Mouse (Mus musculus): ENCODE measurements around the gene Phykpl. TPM values are rescaled to one million over a fixed set of nuclear protein-coding genes. Genes with fewer than 3 reads are reported as not detected.

Phykpl gene
- 9.4 and 9.7 TPM in 2 replicates for polyA plus RNA-seq (2015; fragmentation: Nextera tagmentation; extraction: Ambion mirVana)

- Histone ChIP-seq H3K9ac (ENCODE audit: low read depth, low read length) (peak within 1 kb of the TSS; percentile 82), H3K27ac (ENCODE audit: low read length) (peak within 1 kb of the TSS; percentile 91), H3K27me3 (ENCODE audit: control insufficient read depth, insufficient read depth, low read depth, low read length) (no peaks in the 10 kb centered on the region), H3K4me2 (ENCODE audit: low read length) (peak within 1 kb of the TSS; percentile 92), H3K4me1 (ENCODE audit: control insufficient read depth, insufficient read depth, low read length) (peaks cover 16% of the 10 kb centered on the region), H3K4me3 (ENCODE audit: low read depth, low read length) (peak within 1 kb of the TSS; percentile 71), H3K36me3 (ENCODE audit: control insufficient read depth, insufficient read depth, low read length) (peaks cover 16% of the 10 kb centered on the region), H3K9me3 (replicated peaks; ENCODE audit: control insufficient read depth, low read length, poor library complexity, severe bottlenecking) (no peaks in the 10 kb centered on the region)
- under 1% methylated on average over 59 of the region's 59 CpGs for WGBS
- peak; percentile 94 for ATAC-seq
These were observed at the start of gene Phykpl for GRCm38 (mm10) chr11:51584431-51585248. Gene Phykpl (plus strand): TSS chr11:51584757.

DNA sequence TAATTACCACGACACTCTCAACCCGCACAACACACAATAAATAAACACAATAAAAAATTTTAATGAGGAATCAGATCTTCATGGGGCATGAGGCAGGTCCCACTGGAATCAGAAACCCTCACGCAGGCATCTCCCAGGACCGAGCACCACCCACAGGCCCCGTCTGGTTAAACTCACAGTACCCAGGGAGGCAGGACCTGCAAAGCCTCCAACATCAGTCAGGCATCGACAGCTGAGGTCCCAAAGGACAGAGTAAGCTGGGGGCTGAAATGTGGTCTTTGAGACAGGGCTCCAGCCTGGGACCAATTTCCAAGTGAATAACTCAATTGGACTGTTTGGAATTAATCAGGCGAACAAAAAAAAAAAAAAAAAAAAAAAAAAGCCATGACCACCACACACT lies 46.2 kb upstream of the Phykpl start:
- WGBS = 36% methylated on average over 7 of the region's 7 CpGs
- Histone ChIP-seq H3K4me1 (ENCODE audit: control insufficient read depth, insufficient read depth, low read length) (no peaks in the 10 kb centered on the region), H3K4me2 (ENCODE audit: low read length) (no peak overlapping the region), H3K27ac (ENCODE audit: low read length) (no peak overlapping the region), H3K27me3 (ENCODE audit: control insufficient read depth, insufficient read depth, low read depth, low read length) (no peaks in the 10 kb centered on the region), H3K9me3 (replicated peaks; ENCODE audit: control insufficient read depth, low read length, poor library complexity, severe bottlenecking) (no peaks in the 10 kb centered on the region), H3K4me3 (ENCODE audit: low read depth, low read length) (no peak overlapping the region), H3K9ac (ENCODE audit: low read depth, low read length) (no peak overlapping the region), H3K36me3 (ENCODE audit: control insufficient read depth, insufficient read depth, low read length) (no peaks in the 10 kb centered on the region)
- ATAC-seq = no peak

- Histone ChIP-seq H3K4me2 (ENCODE audit: low read length) (no peak overlapping the region), H3K4me3 (ENCODE audit: low read depth, low read length) (no peak overlapping the region), H3K4me1 (ENCODE audit: control insufficient read depth, insufficient read depth, low read length) (no peaks in the 10 kb centered on the region), H3K9ac (ENCODE audit: low read depth, low read length) (no peak overlapping the region), H3K27me3 (ENCODE audit: control insufficient read depth, insufficient read depth, low read depth, low read length) (no peaks in the 10 kb centered on the region), H3K9me3 (replicated peaks; ENCODE audit: control insufficient read depth, low read length, poor library complexity, severe bottlenecking) (no peaks in the 10 kb centered on the region), H3K36me3 (ENCODE audit: control insufficient read depth, insufficient read depth, low read length) (no peaks in the 10 kb centered on the region), H3K27ac (ENCODE audit: low read length) (no peak overlapping the region)
- WGBS = 58% methylated on average over 13 of the region's 13 CpGs
- ATAC-seq = peak; percentile 50
These were observed 45.4 kb upstream of the Phykpl start for GRCm38 (mm10) chr11:51538919-51539758.

DNA sequence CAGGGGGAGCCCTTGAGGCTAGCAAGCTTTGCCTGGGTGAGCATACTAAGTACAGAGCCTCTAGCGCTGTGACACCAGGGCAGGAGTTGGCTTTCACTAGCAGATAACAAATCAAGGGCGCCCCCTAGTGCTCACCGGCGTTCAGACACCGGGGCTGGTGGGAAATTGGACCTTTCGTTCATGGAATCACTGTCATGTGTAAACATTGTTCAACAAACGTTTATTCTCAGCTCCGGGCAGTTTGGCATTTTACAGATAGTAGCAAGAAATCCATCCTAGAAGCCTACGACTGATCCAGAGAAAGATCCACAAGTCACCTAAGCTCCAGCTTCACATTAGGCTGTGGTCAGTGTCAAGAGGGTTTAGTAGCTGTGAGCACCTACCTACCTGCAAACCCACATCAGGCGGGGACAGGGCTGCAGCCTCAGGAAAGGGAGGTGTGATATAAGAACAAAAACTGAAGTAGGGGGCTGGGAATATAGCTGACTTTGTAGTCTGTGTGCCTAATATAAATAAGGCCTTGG lies 44.7 kb upstream of the Phykpl start:
- Histone ChIP-seq H3K9ac (ENCODE audit: low read depth, low read length) (no peak overlapping the region), H3K4me1 (ENCODE audit: control insufficient read depth, insufficient read depth, low read length) (no peaks in the 10 kb centered on the region), H3K27ac (ENCODE audit: low read length) (no peak overlapping the region), H3K27me3 (ENCODE audit: control insufficient read depth, insufficient read depth, low read depth, low read length) (no peaks in the 10 kb centered on the region), H3K36me3 (ENCODE audit: control insufficient read depth, insufficient read depth, low read length) (no peaks in the 10 kb centered on the region), H3K4me2 (ENCODE audit: low read length) (no peak overlapping the region), H3K4me3 (ENCODE audit: low read depth, low read length) (no peak overlapping the region), H3K9me3 (replicated peaks; ENCODE audit: control insufficient read depth, low read length, poor library complexity, severe bottlenecking) (no peaks in the 10 kb centered on the region)
- ATAC-seq = peak; percentile 83
- WGBS = 13% methylated on average over 10 of the region's 10 CpGs

- Histone ChIP-seq H3K4me2 (ENCODE audit: low read length) (no peak overlapping the region), H3K4me1 (ENCODE audit: control insufficient read depth, insufficient read depth, low read length) (no peaks in the 10 kb centered on the region), H3K4me3 (ENCODE audit: low read depth, low read length) (no peak overlapping the region), H3K9me3 (replicated peaks; ENCODE audit: control insufficient read depth, low read length, poor library complexity, severe bottlenecking) (no peaks in the 10 kb centered on the region), H3K27ac (ENCODE audit: low read length) (no peak overlapping the region), H3K9ac (ENCODE audit: low read depth, low read length) (no peak overlapping the region), H3K36me3 (ENCODE audit: control insufficient read depth, insufficient read depth, low read length) (no peaks in the 10 kb centered on the region), H3K27me3 (ENCODE audit: control insufficient read depth, insufficient read depth, low read depth, low read length) (no peaks in the 10 kb centered on the region)
- no peak for ATAC-seq
- 57% methylated on average over 9 of the region's 9 CpGs for WGBS
These were observed 42.1 kb upstream of the Phykpl start for GRCm38 (mm10) chr11:51542424-51542823.

GRCm38 (mm10) chr11:51543487-51544050 lies 41.0 kb upstream of the Phykpl start:
- no peaks in the 10 kb centered on the region for H3K9me3 ChIP-seq (replicated peaks; ENCODE audit: control insufficient read depth, low read length, poor library complexity, severe bottlenecking)

GRCm38 (mm10) chr11:51544413-51544812 lies 40.1 kb upstream of the Phykpl start:
- 64% methylated on average over 2 of the region's 2 CpGs for WGBS
- Histone ChIP-seq H3K9ac (ENCODE audit: low read depth, low read length) (no peak overlapping the region), H3K36me3 (ENCODE audit: control insufficient read depth, insufficient read depth, low read length) (no peaks in the 10 kb centered on the region), H3K9me3 (replicated peaks; ENCODE audit: control insufficient read depth, low read length, poor library complexity, severe bottlenecking) (no peaks in the 10 kb centered on the region), H3K27me3 (ENCODE audit: control insufficient read depth, insufficient read depth, low read depth, low read length) (no peaks in the 10 kb centered on the region), H3K27ac (ENCODE audit: low read length) (no peak overlapping the region), H3K4me1 (ENCODE audit: control insufficient read depth, insufficient read depth, low read length) (no peaks in the 10 kb centered on the region), H3K4me2 (ENCODE audit: low read length) (no peak overlapping the region), H3K4me3 (ENCODE audit: low read depth, low read length) (no peak overlapping the region)
- ATAC-seq = no peak

More at GRCm38 (mm10) chr11:51543487-51544050, 41.0 kb upstream of the Phykpl start:
- no peaks in the 10 kb centered on the region for H3K4me1 ChIP-seq (ENCODE audit: control insufficient read depth, insufficient read depth, low read length)
- H3K27me3 ChIP-seq (ENCODE audit: control insufficient read depth, insufficient read depth, low read depth, low read length) = no peaks in the 10 kb centered on the region
- WGBS = 23% methylated on average over 7 of the region's 7 CpGs
- H3K9ac ChIP-seq (ENCODE audit: low read depth, low read length) = no peak overlapping the region
- no peak overlapping the region for H3K4me3 ChIP-seq (ENCODE audit: low read depth, low read length)
- H3K36me3 ChIP-seq (ENCODE audit: control insufficient read depth, insufficient read depth, low read length) = no peaks in the 10 kb centered on the region
- no peak for ATAC-seq
- no peak overlapping the region for H3K27ac ChIP-seq (ENCODE audit: low read length)
- no peak overlapping the region for H3K4me2 ChIP-seq (ENCODE audit: low read length)

DNA sequence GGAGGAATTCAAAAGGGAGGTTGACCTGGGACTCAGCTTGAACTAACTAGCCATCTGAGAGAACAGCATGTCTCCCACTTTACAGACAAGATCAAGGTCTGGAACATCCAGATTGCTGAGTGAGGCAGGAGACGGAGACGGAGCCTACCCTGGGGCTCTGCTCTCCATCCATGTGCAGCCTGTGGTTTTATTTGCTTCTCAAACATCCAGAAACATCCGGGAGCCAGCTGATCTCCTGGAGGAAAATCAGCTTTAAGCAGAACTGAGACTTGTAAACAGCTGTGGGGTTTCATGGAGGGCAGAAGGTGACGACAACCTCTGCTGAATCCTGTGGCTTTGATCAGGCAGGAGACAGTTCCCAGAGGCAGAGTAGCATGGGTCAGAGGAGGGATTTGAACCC lies 38.7 kb upstream of the Phykpl start:
- Histone ChIP-seq H3K9ac (ENCODE audit: low read depth, low read length) (peak overlapping the region; percentile 0; the same call in 1 of the 2 replicates), H3K4me2 (ENCODE audit: low read length) (no peak overlapping the region), H3K27me3 (ENCODE audit: control insufficient read depth, insufficient read depth, low read depth, low read length) (no peaks in the 10 kb centered on the region), H3K36me3 (ENCODE audit: control insufficient read depth, insufficient read depth, low read length) (no peaks in the 10 kb centered on the region), H3K4me1 (ENCODE audit: control insufficient read depth, insufficient read depth, low read length) (no peaks in the 10 kb centered on the region), H3K27ac (ENCODE audit: low read length) (no peak overlapping the region), H3K9me3 (replicated peaks; ENCODE audit: control insufficient read depth, low read length, poor library complexity, severe bottlenecking) (no peaks in the 10 kb centered on the region), H3K4me3 (ENCODE audit: low read depth, low read length) (no peak overlapping the region)
- ATAC-seq = no peak
- WGBS = 61% methylated on average over 4 of the region's 4 CpGs
